17 mouse cellular contexts compared by ENCODE assay signal in the genomic region with DNA sequence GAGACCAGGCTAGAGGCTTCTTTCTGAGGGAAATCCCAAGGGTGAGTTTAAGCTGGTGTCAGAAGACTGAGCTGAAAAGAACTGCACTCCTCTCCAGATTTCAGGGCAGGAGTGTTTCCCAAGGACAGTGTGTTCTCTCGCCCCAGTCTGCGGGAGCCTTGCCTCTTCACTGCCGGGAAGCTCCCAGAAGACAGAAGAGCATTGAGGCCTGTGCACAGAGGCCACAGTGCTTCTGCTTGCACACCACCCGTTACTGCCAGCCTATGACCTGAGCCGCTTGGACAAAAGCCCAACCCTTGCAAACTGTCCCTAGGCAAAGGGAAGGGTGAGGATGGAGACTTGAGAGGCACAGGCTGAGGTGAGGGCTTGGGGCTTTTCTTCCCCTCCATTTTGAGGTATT.
A peak's percentile ranks its signal among the peaks of the same experiment; 100 is the strongest.
DNase-seq lines count a peak whose midpoint lies in the region; ATAC-seq and TF ChIP-seq lines count a peak whose summit lies in the region.
"Had no signal": no experiment of that assay in that cellular context is flagged by ENCODE, and none has a peak within 500 bp of the region (broad histone marks: within the 10 kb centered on the region; RNA-seq: fewer than 3 reads in every experiment).

No protein-coding gene starts in this region.

- H3K4me3 ChIP-seq in testis, adult 2 months (ENCODE audit: control insufficient read depth, low read depth, low read length), result no peak overlapping the region
- H3K4me3 ChIP-seq in hindbrain, embryonic 10.5 days, result no peak overlapping the region
- H3K4me3 ChIP-seq: embryonic facial prominence, embryonic 12.5 days; forebrain, embryonic 15.5 days; heart, adult 2 months; heart, embryonic 15.5 days; intestine, embryonic 15.5 days had no signal

- TF ChIP-seq CTCF in testis, adult 2 months (IDR thresholded peaks at IDR 0.05; ENCODE audit: control insufficient read depth, insufficient read depth, insufficient replicate concordance, low read depth, low read length), result no peak

- peak overlapping the region; percentile 70 for H3K27ac ChIP-seq in testis, adult 2 months (ENCODE audit: control insufficient read depth, insufficient read depth, low read depth, low read length)
- H3K27ac ChIP-seq in hindbrain, embryonic 10.5 days, result no peak overlapping the region
- H3K27ac ChIP-seq: embryonic facial prominence, embryonic 12.5 days; forebrain, embryonic 15.5 days; heart, adult 2 months; heart, embryonic 15.5 days; hindbrain, embryonic 14.5 days; intestine, embryonic 15.5 days had no signal

- ATAC-seq in frontal cortex, adult (ENCODE audit: low TSS enrichment), result peak; percentile 66
- ATAC-seq: forebrain, embryonic 15.5 days; intestine, embryonic 15.5 days had no signal

- peak; percentile 52; the same call in 1 of the 2 replicates for TF ChIP-seq POLR2A in testis, adult 2 months (IDR thresholded peaks at IDR 0.05; ENCODE audit: control insufficient read depth, low read depth, low read length)

- H3K27me3 ChIP-seq in testis, adult 2 months (ENCODE audit: control insufficient read depth, insufficient read depth, low read length), result no peaks in the 10 kb centered on the region
- H3K27me3 ChIP-seq in hindbrain, embryonic 10.5 days (ENCODE audit: insufficient read depth, poor library complexity, severe bottlenecking), result no peaks in the 10 kb centered on the region
- H3K27me3 ChIP-seq: embryonic facial prominence, embryonic 12.5 days; forebrain, embryonic 15.5 days; heart, embryonic 15.5 days; intestine, embryonic 15.5 days had no signal

- 77% methylated on average over 5 of the region's 5 CpGs for WGBS in hindbrain, embryonic 10.5 days

- 0 out of 2 replicates have a peak, but pooled peaks cover under 1% of the 10 kb centered on the region for H3K9me3 ChIP-seq in hindbrain, embryonic 10.5 days
- H3K9me3 ChIP-seq: embryonic facial prominence, embryonic 12.5 days; forebrain, embryonic 15.5 days; heart, embryonic 15.5 days; intestine, embryonic 15.5 days had no signal

- peak; percentile 21 for DNase-seq in adrenal gland, adult 2 months
- DNase-seq in adrenal gland, adult 18-20 months (ENCODE audit: low spot score in 2 of 2), result no peak
- no peak for DNase-seq in frontal cortex, postnatal 36 days (ENCODE audit: low spot score in 2 of 2)
- peak; percentile 38 for DNase-seq in adipocyte (ENCODE audit: low spot score)
- DNase-seq in kidney, postnatal 25 days, result no peak
- DNase-seq in hindbrain, embryonic 10.5 days (ENCODE audit: low spot score), result no peak
- DNase-seq: cerebellum, adult 8-10 months; gastrocnemius, postnatal 14 days; heart, adult 2 months; heart, postnatal 14 days had no signal

- H3K4me1 ChIP-seq in testis, adult 2 months (ENCODE audit: control insufficient read depth, insufficient read depth, low read length), result no peaks in the 10 kb centered on the region
- H3K4me1 ChIP-seq in hindbrain, embryonic 10.5 days (replicated peaks), result peaks cover 9% of the 10 kb centered on the region
- H3K4me1 ChIP-seq: forebrain, embryonic 15.5 days; heart, embryonic 15.5 days; intestine, embryonic 15.5 days had no signal

- no peaks in the 10 kb centered on the region for H3K36me3 ChIP-seq in testis, adult 2 months (ENCODE audit: control insufficient read depth, insufficient read depth, low read length)
- no peaks in the 10 kb centered on the region for H3K36me3 ChIP-seq in hindbrain, embryonic 10.5 days
- H3K36me3 ChIP-seq: embryonic facial prominence, embryonic 12.5 days; forebrain, embryonic 15.5 days; heart, embryonic 15.5 days; intestine, embryonic 15.5 days had no signal

Comparison
In these comparisons a context has a peak if more than half of its experiments do, and no peak if none do; other contexts are left out.
1. DNase-seq: peak in adrenal gland, adult 2 months (single experiment) and adipocyte (single experiment); none in adrenal gland, adult 18-20 months (0 of 2), frontal cortex, postnatal 36 days (0 of 2), kidney, postnatal 25 days (0 of 2) and hindbrain, embryonic 10.5 days (single experiment).